Mouse (Mus musculus): Measurements from ENCODE around the gene Flywch1.
"Not testable (repeated sequence)": the region's sequence is repeated elsewhere in the genome, so short reads cannot be mapped to it uniquely, and the experiment has no call there.

The Flywch1 gene

DNA sequence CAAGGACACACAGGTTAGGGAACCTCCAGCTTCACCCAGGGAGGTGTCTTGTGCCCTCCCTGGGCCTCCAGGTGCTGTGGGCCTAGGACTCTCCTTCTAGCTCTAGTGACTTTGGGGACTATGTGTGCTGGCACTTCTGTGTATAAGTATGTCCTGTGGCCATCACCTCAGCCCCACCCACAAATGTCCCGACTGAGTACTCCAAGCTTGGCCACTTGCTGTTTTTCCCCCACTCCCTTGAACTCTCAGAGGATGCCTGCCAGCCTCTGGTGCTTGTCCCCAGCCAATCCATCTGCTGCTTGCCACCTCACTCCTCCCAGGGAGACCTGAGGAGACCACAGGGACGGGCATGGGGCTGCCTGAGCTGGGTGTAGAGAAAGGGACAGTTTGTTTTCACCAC is 7.0 kb upstream of the Flywch1 start:
- DNase-seq (ENCODE audit: low spot score in 2 of 2), result no peak

DNA sequence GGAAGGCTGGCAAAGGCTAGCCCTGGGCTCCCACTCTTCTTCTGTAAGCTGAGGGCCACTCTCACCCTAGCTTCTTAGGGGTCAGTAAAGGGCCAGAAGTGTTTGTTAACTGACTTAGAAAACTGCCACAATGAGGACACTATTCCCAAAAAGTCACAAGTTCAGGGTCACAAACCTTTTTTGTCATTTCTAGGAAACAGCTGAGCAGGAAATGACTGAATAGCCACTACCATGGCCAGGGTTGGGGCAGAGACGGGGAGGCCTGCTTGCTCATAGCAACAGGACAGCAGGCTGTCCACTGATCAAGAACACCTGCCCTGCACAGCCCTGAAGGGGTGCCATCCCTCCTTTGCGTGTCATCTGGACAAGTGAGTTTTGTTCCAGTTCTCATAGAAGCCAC is 5.7 kb upstream of the Flywch1 start:
- DNase-seq (ENCODE audit: low spot score in 2 of 2), result no peak

DNA sequence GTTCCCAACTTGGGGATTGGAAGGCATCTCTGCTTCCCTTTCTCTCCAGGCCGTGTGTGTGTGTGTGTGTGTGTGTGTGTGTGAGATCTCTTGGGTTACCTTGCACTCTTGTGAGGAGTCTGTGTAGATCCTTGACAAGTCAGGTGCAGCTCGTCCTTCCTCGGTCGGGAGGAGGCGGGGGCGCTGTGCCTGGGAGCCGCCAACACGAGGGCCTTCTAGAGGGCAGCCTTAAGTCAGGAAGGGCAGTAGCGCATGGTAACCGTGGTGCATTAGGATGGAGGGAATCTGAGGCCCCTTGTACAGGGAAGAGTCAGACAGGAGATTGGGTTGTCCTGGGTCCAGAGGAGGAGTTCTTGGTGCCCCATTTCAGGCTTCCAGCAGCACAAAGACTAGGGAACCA is 4.8 kb upstream of the Flywch1 start:
- DNase-seq (ENCODE audit: low spot score in 2 of 2), result no peak

DNA sequence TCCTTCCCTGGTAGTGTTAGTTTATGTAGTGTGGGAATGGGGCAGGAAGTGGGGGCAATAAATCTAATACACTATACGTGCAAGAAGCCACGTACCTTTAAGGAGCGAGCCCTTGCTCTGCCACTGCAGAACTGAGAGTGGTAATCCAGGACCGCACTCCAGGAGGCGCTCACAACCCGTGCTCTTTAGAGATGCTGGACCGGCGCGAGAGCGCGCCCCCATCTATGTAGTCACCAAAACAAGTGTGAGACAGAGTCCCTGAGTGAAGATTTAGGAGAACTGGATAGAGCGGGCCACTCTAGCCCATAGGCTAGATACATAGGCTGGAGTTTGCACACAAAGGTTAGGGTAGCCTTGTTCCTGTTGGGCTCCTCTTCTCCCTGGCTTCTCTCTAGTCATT is 2.7 kb upstream of the Flywch1 start:
- DNase-seq (ENCODE audit: low spot score in 2 of 2), result peak; percentile 77 to 87

DNA sequence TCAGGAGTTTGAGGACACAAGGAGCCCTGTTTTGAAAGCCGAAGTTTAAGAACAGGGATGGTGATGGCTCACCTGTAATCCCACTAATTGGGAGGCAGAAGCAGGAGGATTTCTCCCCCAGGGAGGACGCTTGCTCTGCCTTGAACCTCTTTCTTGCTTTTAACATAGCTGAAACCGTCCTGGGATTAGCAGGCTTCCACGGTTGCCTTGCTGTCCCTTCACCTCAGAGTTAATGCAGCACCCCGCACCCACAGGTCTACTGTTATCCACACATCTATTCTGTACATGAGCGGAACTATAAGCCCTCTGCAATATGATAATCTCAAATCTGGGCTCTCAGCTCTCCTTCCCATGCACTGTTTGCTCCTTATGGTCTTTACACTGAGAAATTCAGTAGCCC is 2.3 kb upstream of the Flywch1 start:
- no peak for DNase-seq (ENCODE audit: low spot score in 2 of 2)

DNA sequence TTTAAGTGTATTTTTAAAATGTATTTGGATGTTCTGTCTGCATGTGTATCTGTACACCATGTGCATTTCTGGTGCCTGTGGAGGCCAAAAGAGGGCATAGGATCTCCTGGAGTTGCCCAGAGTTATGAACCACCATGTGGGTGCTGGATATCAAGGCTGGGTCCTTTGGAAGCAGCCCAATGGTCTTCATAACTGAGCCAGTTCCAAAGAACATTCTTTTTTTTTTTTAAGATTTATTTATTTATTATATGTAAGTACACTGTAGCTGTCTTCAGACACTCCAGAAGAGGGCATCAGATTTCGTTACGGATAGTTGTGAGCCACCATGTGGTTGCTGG is 786 bp upstream of the Flywch1 start:
- not testable (repeated sequence) for DNase-seq (ENCODE audit: low spot score in 2 of 2)

DNA sequence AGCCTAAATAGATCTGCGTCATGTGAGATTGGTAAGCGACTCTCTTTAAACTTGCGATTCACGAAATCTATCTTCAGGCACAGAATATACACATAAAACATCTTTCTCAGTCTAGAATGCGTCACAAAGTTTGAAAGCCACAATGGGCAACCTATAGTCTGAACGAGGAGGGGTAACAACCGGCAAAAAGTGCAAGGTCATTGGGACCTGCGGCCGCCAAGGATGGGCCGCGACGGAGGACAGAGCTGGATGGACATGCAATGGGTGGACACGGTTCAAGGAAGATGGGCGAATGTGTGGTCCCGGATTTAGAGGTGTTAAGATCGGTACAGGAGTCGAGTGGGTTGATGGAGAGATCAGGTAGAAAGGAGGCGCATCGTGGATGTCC is 512 bp downstream of the Flywch1 start:
- peak; percentile 42 to 53 for DNase-seq (ENCODE audit: low spot score in 2 of 2)

- no peak for DNase-seq (ENCODE audit: low spot score in 2 of 2)
Measured at GRCm38 (mm10) chr17:23770493-23770892, 909 bp downstream of the Flywch1 start.

- no peak for DNase-seq (ENCODE audit: low spot score in 2 of 2)
Measured at GRCm38 (mm10) chr17:23762976-23763375, 8.4 kb downstream of the Flywch1 start.

GRCm38 (mm10) chr17:23761155-23761554 is 10.2 kb downstream of the Flywch1 start:
- no peak for DNase-seq (ENCODE audit: low spot score in 2 of 2)

- DNase-seq (ENCODE audit: low spot score in 2 of 2), result no peak
Measured at GRCm38 (mm10) chr17:23760231-23760630, 11.2 kb downstream of the Flywch1 start.

- no peak for DNase-seq (ENCODE audit: low spot score in 2 of 2)
Measured at GRCm38 (mm10) chr17:23758801-23759200, 12.6 kb downstream of the Flywch1 start.

DNA sequence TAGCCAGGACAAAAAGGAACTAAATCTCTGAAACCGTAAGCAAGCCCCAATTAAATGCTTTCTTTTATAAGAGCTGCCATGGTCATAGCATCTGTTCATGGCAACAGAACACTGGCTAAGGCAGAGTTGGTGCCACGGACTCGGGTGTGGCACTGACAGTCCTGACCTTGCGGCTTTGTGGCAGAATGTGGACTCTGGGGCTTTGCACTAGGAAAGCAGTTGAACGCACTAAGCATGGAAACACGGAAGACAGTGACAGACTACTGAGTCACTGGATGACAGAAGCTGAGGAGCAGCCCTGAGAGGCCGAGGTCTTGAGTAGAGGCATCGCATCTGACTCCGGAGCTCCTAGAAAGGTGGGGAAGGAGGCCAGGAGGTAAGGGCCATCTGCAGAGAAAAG is 13.8 kb downstream of the Flywch1 start:
- no peak for DNase-seq (ENCODE audit: low spot score in 2 of 2)

DNA sequence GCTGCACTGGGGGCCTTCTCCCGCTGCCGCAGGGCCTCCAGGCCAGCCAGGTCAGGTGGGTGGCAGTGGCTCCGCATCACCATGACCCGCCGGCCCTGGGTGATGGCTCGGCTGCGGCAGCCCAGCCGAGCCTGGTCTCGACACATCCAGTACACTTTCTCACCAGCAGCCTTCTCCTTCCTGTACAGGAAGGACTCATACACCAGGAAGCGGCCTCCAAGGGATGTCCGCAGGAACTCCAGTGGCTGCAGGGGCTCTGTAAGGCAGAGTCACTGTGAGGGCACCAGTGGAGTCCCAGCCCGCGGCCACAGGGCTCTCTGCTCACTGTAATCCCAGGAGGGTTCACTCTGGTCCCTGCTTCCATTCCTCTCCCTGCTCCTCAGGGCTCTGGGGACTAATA is 15.7 kb downstream of the Flywch1 start:
- DNase-seq (ENCODE audit: low spot score in 2 of 2), result no peak

GRCm38 (mm10) chr17:23749400-23750191 is 21.8 kb downstream of the Flywch1 start:
- no peak for DNase-seq (ENCODE audit: low spot score in 2 of 2)

GRCm38 (mm10) chr17:23748631-23749391 is 22.6 kb downstream of the Flywch1 start:
- peak; percentile 77 for DNase-seq (ENCODE audit: low spot score in 2 of 2)

DNA sequence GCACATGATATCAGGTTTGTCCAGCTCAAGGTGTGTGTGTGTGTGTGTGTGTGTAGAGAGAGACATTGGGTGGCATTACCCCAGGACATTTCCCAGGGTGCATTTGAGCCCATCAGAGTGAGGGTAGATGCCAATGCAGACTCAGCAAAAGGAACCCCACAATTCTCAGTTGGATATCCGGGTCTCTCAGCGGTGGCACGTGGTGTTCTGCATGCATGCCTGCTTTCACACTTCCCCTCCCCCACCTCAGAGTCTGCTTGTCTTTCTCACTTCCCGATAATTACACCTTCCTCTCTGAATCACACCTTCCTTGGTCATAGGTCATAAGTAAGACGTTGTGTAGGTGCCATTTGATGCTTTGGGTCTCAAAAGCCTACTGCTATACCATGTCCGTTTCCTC is 23.4 kb downstream of the Flywch1 start:
- no peak for DNase-seq (ENCODE audit: low spot score in 2 of 2)

GRCm38 (mm10) chr17:23747471-23747870 is 23.9 kb downstream of the Flywch1 start:
- DNase-seq (ENCODE audit: low spot score in 2 of 2), result no peak

GRCm38 (mm10) chr17:23746767-23747166 is 24.6 kb downstream of the Flywch1 start:
- DNase-seq (ENCODE audit: low spot score in 2 of 2), result no peak

DNA sequence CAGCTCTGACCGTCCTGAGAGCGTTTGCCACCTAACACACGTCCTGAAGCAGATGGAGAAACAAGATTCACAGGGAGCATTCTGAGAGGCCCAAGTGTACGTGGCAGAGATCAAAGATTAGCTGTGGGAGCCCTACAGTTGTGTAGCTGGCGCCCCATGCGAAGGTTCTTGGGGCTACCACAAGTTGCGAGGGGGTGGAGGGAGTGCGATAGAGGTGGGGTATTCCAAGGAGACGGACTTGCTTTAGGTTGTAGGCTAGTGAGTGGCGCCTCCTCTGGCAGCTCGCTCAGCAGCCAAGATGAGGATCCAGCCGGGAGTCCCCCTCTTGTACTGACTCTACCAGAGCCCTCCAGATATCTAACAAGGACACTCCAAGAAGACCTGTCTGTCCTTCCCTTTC is 25.1 kb downstream of the Flywch1 start:
- DNase-seq (ENCODE audit: low spot score in 2 of 2), result no peak

DNA sequence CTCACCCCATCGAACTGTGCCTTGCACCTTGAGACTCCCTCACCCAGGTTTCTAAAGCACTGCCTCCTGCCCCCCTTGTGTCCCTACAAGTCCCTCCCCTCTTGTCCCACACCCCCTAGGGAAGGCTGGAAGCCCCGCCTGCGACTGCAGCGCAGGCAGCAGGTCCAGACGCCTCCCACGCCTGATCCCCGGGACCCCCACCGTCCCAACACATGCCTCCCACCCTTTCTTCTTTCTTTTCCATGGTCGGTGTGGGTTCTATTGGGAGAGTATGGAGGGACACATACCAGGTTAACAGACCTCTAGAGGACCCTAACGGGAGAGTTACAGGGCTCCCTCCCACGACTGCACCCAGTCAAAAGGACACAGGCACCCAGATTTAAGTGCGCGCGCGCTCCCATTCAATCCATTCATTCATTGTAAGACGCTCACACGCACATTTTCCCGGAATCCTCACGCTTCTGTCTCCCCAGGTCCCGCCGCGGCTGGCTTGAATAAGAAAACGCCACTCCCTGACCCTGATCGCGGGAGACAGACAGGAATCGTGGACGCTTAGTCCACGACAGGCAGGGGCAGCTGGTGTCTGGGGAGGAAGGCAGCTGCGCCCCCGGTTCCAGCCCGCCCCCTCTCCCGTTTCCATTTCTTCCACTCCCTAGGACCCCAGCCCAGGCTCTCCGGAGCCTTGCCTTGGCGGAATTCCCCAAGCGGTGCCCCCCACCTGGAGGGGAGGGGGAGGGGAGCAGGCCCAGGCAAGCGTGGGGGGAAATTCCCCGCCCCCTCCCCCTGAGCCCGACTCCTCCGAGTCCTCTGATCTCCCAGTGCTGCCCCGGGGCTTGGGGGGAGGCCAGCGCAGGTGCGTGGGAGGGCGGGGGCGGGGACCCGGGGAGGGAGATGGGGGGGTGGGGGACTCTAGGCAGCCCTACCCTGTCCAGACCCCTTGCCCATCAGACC is 25.8 kb downstream of the Flywch1 start, which contains the start of gene Kremen2:
Kremen2 (minus strand) TSS at position 533 of the 951 bp plus-strand sequence.
- no peak for DNase-seq (ENCODE audit: low spot score in 2 of 2)

- no peak for DNase-seq (ENCODE audit: low spot score in 2 of 2)
Measured at GRCm38 (mm10) chr17:23744651-23745050, 26.8 kb downstream of the Flywch1 start.
